Mouse (Mus musculus) stomach, postnatal 0 days (tissue): ENCODE measurements around the gene Cldn11.

ENCODE experiments used
- CTCF ChIP-seq: IDR thresholded peaks from 2 replicates; pipeline ENCODE4 v1.5.1; 2016; ENCODE audit warnings: antibody characterized with exemption, low read depth, mild to moderate bottlenecking, moderate library complexity
- EP300 ChIP-seq: optimal IDR thresholded peaks from 2 replicates; pipeline ENCODE3; 2016; ENCODE audit warnings: antibody characterized with exemption

GRCm38 (mm10) chr3:31141621-31142020, 8.1 kb upstream of the Cldn11 start:
- no peak for TF ChIP-seq CTCF
- TF ChIP-seq EP300: no peak
